Mouse (Mus musculus) effector memory CD4-positive, alpha-beta T cell, adult 5 months (primary cell): ENCODE data around the gene Usp9y. TPM values are rescaled to one million over a fixed set of nuclear protein-coding genes. Genes with fewer than 3 reads are reported as not detected.

Experiments
- polyA plus RNA-seq: library from polyadenylated mRNA; unstranded; fragments of 100-300 nt; shearing (Covaris generic); gene quantifications from one replicate; pipeline ENCODE4 v1.2.1, GENCODE M21; 2017

Gene Usp9y
- not detected for polyA plus RNA-seq

DNA sequence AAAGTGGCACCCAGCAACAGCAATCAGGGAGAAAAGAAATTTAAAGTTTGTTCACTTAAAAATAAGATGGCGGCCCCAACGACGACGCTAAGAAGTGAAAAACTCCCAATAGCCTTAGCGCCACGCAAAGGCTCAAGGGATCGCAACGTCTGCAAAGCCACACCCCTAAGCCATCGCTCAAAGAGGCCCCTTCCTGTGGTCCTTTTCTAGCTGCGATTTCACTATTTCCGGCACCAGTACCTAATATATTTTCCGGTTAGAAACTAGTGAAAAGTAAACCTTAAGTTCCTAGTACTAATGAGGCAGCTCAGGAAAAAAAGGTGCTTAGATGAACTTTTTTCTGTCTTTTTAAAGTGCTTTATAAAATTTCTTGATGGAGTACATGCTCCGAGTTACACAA lies at the start of gene Usp9y:
Usp9y (minus strand) TSS at position 101 of the 400 bp plus-strand sequence.

DNA sequence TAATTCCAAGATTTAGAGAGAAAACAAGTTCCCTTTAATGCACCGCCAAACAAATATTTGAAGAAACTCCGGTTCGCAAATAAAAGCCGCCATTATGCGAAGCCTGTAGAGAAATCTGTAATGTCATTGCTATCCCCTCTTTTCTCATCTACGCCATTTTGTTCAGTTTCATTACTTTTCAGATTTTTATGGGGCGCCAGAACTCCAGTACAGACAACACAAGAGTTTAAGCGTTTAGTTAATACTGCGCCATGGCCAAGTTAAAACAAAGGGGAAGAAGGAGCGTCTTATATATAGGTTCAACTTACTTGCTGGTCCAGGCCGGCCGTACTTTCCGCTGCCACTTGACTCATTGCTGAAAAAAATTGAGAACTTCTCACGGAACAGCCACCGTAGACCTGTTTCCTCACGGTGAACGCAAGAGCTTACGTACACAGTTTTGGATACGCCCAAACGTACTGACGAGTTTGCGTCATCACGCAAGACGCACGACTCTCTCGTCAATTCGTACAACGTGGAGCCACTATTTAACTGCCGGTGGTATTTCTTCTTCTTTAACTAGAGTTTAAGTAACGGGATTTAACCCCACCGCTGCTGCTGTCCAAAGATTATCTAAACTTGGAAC lies 173.3 kb downstream of the Usp9y start, which contains the start of gene Ddx3y:
Ddx3y (minus strand) TSS at position 459 of the 625 bp plus-strand sequence.

Other genes with a start within 250 kb of the Usp9y start
- 57.3 TPM for gene Uty, start 214.0 kb downstream of the Usp9y start, polyA plus RNA-seq
- gene Ddx3y, start 173.2 kb downstream of the Usp9y start, polyA plus RNA-seq, result 257 TPM